Mouse (Mus musculus) kidney, postnatal 4 days (tissue): Measurements from ENCODE around the gene Nceh1.
A peak's percentile ranks its signal among the peaks of the same experiment; 100 is the strongest.

Experiments
- DNase-seq, 2 experiments: peaks; one replicate each; pipeline ENCODE4 v3.0.0; 2021; ENCODE audit warnings: mixed read lengths in 2 of 2

Gene Nceh1

DNA sequence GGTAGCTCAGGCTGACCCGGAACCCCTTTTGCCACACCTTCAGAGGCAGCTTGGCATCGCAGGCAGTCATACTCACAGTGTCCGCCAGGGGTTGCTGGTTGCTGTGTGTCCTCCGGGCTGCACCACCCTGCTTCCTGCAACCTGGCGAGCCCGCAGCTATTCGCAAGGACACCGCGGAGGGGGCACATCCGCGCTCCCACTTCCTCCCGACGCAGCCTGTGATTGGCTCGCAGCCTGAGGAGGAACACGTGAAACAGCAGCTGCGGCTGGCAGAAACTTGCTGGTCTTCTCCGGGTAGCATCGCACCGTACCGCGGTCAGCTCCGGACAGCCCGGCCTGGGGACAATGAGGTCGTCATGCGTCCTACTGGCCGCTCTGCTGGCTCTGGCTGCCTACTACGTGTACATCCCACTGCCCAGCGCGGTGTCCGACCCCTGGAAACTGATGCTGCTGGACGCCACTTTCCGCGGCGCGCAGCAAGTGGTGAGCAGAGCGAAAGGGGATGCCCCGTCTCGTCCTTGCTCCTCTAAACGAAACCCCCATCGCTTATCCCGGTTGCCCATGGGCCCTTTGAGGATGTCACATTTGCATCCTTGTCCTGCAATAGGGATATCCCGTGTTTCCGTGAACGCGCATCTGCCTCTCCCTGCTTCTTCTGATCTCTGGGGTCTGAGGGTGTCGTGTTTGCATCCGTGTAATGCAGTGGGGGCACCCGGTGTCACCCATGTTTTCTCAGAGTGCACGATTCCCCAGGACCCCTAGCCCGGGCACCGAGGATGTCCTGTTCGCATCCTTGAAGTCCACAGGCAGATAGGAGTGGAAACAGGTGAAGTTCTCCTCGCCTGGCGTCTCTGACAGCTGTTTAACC, at the start of gene Nceh1:
Gene Nceh1, plus strand, starts transcription at position 233 of the 868 bp plus-strand sequence.
- DNase-seq, result peak; percentile 95 to 97

DNA sequence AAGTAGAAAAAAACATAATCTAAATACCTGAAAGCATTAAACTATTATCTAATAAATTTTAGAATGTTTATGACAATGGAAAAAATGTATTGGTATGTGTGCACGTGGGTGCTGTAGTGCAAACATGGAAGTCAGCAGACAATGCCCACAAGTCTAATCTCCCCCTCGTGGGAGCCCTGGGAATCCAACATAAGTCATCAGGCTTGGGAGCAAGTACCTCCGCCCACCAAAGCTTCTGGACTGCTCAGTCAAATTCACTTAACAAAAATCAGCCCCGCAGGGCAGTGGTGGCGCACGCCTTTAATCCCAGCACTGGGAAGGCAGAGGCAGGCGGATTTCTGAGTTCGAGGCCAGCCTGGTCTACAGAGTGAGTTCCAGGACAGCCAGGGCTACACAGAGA, 42.7 kb upstream of the Nceh1 start:
- no peak for DNase-seq

DNA sequence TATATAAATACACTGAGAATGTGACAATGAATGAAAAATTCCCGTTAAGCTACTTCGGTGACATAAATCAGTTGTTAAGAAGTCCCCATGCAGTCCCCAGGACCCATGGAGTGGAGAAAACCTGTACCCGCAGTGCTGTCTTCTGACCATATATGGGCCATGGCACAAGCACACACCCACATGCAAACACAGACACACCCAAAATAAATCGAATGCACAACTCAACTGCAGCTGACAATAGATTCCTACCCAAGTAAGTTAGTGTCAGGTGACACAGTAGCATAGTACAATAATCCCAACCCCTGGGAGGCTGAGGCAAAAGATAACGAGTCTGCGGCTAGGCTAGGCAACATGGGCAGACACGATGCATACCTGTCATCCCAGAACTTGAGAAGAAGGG, 39.2 kb upstream of the Nceh1 start:
- no peak for DNase-seq

DNA sequence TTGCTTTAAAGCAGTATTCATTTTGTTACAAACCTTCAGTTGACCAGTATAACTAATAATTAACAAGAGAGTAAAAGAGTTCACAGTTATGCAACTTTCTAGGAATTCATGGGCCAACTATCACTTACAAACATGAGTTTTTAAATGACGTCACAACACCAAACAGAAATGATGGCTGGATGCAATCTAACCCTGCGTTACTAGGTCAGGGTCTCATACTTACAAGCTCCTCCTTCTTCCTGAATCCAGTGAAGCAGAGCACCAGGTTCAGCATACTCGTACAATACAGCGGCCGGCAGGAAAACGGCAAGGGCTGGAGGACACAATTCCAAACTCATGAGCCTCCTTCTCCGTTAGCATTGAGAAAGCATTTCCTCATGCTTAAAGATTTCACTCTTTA, 37.0 kb upstream of the Nceh1 start:
- DNase-seq, result peak in 1 of 2 experiments; percentile 26

DNA sequence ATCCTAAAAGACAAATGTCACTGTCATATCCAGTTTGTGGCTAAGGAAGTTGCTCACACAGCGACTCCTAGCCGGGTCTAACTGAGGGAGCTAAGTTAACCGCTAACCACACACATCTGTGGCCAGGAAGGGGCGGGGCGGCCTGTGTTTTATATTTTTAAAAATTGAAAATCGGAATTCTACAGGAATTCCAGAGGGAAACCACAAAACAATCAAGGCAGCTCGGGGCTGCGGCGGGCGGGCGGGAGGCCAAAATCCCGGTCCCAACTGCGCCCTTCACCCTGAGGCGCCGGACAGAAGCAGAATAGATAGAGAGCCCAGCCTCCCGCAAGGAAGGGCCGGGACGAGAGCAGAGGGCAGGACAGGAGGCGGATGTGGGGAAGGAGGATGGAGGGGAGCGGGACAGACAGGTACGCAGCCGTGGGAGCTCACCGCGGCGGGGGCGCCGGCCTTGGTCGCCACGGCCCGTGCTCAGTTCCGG, 29.5 kb upstream of the Nceh1 start:
- DNase-seq, result peak; percentile 41 to 58

DNA sequence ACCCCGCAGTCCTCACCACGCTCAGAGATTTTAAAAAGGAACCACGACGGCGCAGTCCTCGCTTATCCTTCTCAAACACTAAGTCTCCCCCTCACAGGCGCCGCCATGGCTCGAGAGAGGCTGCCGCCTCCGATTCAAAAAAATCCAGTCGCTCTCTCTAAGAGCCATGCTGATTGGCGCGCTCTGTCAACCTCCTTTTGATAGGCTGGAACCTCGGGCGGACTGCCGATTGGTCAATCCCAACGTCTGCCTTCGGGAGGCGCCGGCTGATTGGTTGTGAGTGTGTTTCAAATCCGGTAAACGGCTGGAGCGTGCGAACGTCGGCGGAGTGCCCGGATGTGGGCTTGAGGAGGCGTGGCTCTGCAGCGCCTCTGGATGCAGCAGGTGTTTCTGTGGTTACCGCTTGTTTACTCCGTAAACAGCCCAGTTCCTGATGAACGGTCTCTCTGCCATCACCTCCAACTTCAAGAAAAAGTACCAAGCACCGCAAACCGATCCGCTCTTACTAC, 29.0 kb upstream of the Nceh1 start, which contains the start of gene Ect2:
Gene Ect2, minus strand, starts transcription at position 178 of the 509 bp plus-strand sequence.
- DNase-seq, result peak; percentile 99

DNA sequence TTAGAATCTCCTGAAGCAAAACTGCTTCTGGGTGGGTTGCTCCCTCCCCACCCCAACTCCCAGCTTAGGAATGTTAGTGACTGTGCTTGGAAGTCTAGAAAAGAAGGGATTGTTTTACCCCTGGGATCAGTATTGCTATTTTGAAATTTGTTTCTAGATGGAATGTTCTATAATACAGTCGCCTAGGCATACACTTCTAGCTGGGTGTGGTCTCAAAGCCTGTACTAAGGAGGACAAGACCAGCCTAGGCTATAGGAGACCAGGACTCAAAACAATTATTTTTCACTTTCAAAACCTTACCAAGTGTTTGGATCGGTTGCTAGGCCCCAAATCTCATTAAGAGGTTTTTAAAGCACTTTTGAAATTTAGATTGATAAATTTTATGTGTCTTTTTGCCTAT, 28.5 kb upstream of the Nceh1 start:
- DNase-seq, result no peak

DNA sequence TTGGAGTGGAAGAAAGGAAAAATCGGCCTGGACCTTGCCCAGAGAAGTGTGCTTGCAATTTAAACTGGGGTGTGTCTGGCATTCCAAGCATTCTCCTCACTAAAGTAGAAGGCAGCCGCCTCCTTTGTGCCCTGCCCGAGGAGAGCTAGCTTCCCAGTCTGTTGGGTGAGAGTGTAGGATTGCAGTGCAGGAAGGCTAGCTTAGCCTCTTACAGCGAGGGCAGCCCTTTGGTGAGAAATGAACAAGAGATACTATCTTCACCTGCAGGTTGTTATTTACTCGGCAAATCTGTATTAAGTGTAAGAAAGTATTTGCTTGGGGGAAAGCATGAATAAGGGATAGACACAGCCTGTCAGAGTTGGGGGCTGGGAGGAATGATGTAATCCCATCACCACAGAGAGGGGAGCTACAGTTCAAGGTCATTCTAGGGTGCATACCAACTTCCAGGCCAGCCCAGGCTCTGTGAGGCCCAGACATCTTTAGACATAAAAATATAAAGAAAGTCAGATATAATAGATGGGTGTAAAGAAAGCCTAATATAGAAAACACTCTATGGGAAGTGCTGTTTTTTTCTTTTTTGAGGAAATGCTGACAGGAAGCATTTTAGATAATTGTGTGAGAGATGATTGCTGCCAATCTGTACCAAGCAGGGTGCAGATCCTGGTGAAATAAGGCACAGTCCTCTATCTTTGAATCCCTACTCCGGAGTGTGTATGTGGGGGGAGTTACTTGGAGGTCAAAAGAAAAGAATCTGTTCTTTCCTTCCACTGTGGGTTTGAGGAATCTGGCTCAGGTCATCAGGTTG, 27.5 kb upstream of the Nceh1 start:
- DNase-seq, result peak; percentile 43 to 62

DNA sequence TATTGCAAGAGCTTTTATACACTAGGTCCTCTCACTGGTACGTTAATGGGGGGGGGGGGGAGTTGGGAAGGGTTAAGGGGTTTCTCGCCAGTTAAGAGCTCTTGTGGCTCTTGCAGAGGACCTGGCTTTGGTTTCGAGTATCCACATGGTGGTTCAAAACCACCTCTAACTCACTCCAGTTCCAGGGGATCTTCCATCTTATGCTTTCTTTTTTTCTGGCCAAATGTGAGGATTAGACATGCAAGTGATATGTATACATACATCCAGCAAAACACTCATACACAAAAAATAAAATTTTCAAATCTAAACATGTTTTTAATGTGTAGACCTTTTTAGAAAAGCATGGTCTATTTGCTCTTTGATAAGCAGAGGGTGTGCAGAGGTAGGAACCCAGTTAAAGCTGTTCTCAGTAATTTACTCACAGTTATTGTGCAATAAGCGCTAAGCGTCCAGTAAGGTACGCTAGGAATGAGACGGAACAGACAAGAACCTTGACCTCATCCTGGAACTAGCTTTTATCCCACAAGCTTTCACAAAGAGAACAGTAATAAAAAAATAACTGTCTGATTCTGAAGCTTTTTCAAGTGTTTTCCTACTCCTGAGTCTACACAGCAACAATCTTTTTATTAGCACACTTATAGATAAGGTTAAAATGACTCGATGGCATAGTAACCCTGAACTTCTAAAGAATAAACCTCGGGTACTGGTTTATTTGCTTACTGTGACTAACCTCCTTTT, 26.7 kb upstream of the Nceh1 start:
- no peak for DNase-seq

DNA sequence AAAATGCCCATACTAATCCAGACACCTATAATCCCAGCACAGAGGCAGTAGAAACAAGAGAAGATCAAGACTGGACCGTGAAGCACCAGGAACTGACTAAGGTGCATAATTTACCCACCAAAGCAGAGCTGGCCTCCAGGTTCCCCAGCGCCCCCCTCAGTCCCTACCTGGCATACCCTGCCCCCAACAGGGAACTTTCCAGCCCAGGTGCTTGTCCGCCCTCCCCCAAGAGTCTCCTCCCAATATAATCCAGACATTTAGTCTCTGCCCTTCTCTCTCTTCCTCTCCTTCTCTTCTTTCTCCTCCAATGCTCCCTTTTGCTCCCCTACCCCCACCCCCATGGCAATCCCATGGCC, 26.2 kb upstream of the Nceh1 start:
- no peak for DNase-seq

DNA sequence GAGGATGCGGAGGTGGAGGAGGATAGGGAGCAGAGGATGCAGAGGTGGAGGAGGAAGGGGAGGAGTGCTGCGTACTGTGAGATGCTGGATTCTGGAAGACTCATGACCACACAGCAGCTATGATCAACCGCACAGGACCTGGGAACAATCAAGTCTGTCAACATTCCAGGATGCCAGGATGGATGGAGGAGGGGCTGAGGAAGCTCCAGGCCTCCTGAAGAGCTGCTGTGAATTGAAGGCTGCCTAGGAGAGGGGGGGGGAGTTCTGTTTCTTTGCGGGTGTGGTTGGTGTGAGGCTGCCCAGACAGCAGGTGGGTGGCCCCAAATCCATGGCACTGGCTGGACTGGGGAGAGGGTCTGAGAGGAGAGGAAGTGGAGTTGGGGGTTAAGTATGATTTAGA, 23.9 kb upstream of the Nceh1 start:
- no peak for DNase-seq

DNA sequence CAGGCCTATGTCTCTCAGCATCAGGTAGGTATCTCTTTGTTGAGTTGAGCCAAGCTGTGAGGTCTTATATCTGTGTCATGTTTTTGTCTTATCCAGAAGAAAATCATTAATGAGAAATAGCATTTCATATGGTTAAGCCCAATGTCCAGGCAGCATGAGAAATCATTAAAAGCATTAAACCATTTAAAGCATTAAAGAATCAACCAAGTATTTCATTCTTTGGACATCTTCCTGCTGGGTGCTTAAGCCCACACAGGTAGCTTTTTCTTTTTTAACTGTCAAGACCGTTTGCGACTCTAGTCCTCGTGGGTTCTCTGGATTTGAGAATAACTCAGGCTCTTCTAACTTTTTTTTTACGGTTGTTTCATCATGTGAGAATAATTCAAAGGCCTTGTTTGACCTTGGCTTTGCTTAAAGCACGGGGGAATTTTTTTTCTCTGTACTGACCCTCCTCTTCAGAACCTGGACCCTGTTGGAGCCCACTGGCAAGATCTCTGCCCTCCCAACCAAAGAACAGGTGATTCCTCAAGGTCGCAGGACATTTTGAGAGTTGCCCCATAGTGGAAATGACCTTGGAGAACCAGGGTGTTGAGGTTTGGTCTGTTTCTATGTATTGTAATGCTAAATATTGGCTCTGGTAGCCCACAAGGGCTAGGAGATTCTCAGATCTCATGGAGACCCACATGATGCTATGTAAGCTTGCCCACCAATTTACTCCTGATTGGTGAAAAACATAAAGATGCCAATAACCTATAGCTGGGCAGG, 20.9 kb upstream of the Nceh1 start:
- no peak for DNase-seq

DNA sequence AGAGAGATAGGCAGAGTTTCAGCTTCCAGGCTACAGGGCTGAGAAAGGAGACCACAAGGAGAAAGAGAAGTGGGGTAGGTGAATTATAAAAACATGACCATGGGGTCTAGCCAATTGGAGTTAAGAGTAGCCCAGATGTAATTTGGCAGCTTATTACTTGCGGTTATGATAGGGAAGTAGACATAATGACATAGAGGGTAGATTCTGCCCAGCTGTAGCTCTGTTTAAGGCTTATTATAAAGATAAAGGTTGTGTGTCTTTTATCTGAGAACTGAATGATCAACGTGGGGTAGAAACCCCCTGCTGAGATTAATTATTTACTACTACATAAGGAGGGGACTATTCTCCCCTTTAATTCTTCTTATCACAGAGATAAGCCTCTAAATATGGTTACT, 20.4 kb upstream of the Nceh1 start:
- no peak for DNase-seq

DNA sequence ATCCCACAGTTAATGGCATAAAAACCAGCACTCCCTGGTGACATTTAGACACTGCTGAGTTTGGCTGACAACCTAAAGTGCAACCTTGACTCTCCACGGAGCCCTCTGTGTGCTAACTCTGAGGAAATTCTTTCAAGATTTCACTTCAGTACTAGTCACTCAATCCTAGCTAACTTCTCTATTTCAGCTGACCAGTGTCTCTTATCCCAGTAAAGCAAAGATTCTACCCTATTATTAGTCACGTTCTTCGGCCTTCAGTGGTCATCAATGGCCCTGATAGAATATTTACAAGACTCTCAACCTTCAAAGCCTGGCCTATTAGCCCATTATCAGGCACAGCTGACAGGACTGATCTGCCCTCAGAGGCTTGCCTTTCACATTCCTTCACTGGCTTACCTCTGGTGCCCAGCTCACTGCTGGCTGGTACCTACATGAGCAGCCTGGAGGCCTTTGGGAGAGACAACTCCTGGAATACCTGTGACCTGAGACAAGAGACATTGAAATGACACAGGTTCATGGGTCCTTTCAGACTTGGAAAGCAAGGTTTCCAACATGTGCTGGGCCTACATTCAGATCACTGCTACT, 17.2 kb upstream of the Nceh1 start:
- DNase-seq, result no peak

DNA sequence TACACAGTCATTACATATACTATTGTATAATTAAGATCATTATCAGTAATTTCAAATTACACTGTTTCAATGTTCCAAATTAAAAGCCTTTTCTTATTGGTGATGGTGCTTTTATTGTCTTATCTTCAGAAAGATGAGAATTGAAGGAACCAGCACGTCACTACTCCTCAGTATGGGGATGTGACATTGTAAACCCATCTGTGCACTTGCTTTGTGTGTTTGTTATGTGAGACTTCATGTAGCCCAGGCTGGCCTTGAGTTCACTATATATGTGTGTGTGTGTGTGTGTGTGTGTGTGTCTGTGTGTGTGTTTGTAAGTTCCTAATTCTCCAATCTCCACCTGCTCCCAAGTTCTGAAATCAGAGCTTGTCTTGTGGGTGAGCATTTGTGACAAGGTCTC, 12.5 kb upstream of the Nceh1 start:
- DNase-seq, result no peak

DNA sequence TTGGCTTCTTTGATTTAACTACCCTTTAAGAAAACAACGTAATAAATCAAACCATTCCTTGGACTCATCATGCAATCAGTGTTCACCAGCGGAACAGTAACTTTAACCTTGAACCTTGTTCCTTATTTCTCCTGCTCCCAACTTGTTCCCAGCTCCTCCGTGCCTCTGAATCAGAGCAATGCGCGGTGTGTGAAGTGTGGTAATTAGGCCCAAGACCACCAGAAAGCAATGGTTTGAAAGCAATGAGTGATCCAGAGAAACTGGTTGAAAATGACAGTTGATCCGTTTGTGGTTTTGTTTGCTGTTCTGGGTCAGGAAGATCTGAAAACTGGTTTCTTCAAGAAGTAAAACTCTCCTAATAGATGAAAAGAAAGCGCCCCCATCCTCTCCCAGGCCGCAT, 3.1 kb upstream of the Nceh1 start:
- no peak for DNase-seq

DNA sequence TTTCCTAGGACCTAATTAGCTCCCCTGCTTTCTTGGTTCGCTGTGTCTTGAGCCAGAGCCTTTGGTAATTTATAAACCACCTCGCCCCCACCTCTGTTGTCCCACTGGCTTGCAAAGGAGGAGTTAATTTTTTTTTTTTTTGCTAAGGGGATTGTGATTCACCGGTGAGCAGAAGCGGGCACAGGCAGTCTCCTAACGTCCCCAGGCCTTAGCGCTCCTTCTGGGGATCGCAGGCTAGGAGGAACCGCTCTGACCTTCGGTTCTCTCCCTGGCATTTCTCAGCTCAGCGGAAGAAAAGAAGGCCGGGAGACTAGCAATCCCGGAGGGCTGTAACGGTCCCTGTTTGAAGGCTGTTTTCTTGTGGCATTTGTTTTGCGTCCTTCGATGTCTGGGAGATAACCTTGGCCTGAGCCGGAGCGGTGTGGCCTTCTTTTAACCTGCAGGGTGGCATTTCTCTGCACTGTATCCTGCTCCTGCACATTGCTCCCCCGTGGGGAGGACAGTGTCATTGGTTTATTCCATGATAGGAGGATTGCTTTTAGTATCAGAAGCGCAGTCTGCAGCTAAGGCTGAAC, 923 bp downstream of the Nceh1 start:
- peak; percentile 38 to 60 for DNase-seq

DNA sequence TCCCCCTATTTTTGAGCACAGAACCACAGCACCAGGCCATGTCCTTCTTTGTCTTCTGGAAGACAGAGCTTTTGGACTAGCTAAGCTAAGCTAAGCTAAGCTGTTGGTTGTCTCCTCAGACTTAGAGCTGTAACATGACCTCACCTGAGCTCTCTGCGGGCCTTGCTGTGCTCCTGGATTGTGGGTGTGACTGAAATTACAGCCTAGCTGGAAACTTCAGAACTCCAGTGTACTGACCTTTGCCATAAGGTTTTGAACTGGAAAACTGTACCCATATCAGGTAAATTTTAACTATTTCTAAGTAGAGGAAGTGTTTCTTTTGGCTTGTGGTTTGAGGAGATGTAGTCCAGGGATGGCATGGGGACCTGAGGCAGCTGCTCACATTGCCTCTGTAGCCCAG, 5.6 kb downstream of the Nceh1 start:
- no peak for DNase-seq

DNA sequence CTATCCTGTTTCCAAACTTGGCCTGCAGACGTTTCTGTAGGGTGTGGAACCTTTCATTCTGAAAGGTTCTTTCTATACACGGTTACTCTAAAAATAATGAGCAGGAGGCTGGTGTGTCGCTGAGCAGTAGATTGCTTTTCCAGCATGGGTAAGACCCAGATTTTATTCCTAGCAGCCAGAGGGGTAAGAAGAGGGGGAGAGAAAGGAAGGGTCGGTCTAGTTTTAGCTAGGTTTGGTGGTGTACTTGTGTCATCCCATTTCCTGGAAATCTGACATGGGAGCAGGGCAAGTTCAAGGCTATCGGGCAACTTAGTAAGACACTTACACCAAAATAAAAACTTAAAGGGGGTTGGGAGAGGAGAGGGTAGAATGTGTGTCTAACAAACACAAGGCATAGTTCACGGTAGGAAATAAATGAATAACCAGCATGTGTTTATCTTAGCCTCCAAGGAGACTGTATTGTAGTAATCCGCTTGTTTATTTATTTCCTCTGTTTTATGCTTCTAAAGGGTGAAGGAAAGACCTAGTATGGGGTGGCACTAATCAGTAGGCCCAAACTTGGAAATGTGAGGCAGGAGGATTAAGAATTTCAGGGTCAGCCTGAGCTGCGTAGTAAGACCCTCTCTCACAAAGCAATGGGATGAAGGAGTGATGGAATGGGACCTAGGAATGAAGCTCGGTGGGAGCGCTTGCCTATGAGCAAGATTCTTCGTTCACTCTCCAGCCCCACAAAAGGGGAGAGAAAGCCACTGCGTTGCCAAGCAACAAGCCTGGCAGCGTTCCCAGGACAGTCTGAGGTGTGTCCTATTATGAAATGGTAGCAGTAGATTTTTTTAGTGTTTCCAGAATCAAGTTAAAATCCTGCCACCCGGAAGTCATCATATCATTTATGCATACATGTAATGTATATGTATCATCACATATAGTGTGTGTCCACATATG, 6.8 kb downstream of the Nceh1 start:
- peak; percentile 88 to 91 for DNase-seq

DNA sequence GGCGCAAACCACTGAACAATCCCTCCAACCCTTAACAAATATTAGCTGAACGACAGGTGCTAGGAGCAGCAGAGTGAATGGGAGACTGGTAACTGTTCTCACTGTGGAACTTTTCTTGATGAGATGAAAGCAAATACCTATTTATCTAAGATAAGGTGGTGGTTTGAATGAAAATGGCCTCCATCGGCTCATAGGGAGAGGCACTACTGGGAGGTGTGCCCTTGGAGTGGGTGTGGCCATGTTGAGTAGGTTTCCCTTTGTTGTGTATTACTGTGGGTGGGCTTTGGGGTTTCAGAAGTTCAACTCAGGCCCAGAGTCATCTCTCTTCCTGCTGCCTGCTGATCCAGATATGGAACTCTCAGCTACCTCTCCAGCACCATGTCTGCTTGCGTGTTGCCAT, 8.1 kb downstream of the Nceh1 start:
- DNase-seq, result no peak
